Mouse (Mus musculus) lung, postnatal 36 days (tissue): ENCODE measurements around the gene Polr1b.

Experiments
- DNase-seq: peaks from one replicate; pipeline ENCODE4 v3.0.0; 2022; ENCODE audit warnings: mixed read lengths

Gene Polr1b

DNA sequence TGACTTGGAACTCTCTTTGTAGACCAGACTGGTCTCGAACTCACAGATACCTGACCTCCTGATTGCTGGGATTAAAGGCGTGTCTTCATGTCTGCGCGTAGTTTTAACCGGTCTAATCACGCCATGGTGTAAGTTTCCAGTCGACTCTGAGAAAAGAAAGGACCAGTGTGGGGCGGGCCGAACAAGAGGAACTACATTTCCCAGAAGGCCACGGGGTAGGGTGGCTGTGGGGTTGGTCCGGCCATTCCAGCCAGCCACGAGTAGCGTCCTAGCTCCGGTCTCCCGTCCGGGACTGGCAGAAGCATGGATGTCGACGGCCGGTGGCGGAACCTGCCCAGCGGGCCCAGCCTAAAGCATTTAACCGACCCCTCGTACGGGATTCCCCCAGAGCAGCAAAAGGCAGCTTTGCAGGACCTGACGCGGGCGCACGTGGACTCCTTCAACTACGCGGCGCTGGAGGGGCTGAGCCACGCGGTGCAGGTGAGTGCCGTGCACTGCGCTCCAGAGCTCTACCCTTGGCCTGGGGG is at the start of gene Polr1b:
Polr1b (plus strand) TSS at position 212 of the 527 bp plus-strand sequence.
- peak; percentile 97 for DNase-seq

DNA sequence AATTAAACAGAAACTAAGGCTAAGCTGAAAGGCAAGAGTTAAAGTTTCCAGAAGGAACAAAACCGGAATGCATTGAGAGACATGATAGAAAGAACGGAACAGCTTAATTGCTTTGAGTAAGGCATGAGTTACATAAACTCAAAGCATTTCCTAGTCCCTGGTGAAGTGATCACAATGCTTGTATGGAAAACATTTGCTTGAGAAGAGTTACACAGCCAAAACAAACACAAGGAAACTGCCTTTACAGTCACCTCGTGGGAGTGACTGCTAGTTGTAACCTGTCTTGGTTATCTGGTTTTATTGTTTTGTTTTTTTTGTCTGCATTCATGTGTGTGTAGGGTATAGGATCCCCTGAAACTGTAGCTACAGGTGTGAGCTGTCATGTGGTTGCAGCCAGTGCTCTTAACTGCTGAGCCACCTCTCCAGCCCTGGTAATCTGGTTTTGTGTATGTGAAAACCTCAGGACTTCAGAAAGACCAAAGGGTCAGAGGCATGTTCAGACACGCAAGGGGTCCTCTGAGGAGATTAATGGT is 48.3 kb upstream of the Polr1b start:
- no peak for DNase-seq

DNA sequence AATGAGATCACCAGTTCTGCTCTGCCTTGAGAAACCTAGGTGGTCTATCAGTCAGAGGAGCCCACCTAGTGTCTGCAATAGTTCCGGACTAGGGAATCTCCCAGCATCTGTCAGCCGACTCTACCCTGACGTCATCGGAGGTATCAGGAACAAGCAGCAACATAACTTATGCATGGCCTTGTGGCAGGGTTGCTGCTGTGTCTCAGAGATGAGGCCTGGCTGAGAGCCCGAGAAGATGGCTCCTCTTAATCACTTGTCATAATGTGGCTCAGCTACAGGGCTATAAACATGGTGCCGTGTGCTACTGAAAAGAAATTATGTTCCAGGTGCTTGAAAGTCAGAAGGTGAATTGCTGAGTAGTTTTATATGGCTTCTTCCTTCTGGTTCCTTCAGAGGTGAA is 45.1 kb upstream of the Polr1b start:
- DNase-seq = no peak

- DNase-seq = peak; percentile 53
These were observed 44.2 kb upstream of the Polr1b start for GRCm38 (mm10) chr2:129056597-129056996.

DNA sequence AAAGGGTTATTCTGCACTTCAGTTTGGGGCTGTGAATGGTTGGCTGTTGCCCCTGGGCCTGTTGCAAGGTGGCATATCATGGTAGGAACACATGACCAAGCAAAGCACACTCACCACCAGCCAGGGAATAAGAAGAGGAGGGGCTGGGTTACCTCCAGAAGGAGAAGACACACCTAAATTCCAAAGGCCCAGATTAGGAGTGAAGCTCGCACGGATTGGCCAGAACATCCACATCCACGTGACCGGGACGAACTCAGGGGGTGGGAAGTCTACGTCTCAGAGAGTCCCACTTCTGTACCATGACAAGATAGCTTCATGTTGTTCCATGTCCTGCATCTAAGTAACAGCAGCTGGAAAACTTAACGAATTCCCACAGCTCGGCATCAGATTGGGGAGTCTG is 43.5 kb upstream of the Polr1b start:
- DNase-seq = no peak

- no peak for DNase-seq
These were observed 42.9 kb upstream of the Polr1b start for GRCm38 (mm10) chr2:129057920-129058361.

DNA sequence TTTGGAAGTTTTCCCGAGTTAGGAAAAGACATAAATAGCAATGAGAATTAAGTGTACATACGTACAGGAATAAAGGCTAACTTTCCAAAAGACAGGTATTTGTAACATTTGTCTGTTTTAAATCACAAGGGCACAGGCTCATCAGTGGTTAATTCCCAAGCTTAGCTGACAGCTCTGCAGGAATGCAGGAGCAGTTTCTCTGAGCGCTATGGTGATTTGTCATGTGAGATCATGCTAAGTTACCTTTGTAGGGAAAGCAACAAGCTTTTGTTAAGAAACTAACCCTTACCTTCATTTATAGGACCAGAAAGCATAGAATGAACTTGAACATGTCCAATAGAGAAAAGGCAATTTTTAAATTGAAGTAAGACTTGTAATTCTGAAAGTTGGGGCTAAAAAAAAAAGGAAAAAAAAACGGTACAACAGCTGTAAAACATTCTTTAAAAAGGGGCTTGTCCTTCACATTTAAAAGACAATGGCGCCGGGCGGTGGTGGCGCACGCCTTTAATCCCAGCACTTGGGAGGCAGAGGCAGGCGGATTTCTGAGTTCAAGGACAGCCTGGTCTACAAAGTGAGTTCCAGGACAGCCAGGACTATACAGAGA is 39.2 kb upstream of the Polr1b start:
- DNase-seq = no peak

DNA sequence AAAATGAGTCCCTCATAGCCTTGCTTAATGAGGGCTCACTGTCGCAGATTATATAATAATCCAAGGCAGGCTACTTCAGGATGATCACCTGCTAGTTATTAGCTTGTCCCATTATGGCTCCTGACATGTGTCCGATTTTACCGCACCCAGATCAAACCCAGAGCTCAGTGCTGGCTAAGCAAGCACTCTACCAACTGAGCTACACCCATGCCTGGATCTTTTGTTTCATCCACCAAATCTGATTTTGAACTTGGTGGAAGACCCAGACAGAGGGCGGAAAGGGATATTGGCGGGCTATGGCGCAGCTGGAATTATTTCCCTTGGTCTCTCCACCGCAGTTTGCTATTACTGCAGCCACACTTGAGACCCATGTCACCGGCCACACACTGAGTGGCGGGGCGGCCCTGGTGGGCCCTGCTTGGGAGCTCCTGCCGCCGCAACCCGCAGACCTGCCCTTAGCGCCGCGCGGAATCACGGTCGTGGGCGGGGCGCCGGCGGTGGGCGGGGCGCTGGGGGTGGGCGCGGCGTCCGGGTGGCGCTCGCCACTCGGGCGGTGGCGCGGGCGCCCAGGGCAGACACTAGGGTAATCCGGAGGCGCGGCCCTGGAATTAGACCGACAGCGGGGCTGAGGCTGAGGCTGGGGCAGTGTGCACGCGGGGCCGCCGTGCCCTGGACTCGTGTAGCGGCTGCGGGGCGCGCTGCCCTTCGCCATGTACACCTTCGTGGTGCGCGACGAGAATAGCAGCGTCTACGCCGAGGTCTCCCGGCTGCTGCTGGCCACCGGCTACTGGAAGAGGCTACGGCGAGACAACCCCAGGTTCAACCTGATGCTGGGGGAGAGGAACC is 35.1 kb upstream of the Polr1b start, which contains the start of gene Ttl:
Ttl (plus strand) TSS at position 506 of the 846 bp plus-strand sequence.
- DNase-seq = peak; percentile 84

DNA sequence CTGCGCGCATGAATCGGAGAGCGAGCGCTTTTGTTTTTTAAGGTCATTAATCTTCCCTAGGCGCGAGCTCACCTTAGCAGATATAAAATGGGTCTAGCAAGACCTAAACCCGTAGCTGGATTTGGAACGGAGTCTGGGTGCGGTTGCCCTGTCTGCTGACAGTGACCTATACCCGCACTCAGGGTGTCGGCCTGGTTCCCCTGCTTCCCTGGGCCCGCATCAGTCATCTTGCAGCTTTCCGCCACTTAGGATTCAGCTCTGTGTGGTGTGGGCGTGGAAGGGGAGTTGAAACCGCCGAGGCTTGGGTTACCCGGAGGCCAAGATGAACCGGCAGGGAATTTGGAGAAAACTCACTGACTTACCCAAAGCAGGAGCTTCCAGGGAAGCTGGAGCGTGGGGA is 34.5 kb upstream of the Polr1b start:
- DNase-seq = peak; percentile 67

DNA sequence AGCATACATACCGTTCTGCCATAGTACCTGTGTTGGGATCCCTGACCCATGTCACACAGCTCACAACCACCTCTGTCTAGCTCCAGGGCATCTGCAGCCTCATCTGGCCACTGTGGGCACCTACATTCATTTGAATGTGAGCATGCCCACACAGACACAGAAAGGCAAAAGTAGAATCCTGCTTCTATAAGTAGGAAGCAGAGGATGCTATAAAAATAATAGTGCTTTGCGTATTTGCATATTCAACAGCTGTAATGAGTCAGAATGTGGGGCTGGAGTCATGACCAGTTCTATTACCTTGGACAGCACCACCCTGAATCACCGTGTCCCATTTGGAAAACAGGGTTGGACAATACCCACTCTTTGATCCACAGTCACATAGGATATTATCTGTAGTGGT is 30.5 kb upstream of the Polr1b start:
- DNase-seq = no peak

DNA sequence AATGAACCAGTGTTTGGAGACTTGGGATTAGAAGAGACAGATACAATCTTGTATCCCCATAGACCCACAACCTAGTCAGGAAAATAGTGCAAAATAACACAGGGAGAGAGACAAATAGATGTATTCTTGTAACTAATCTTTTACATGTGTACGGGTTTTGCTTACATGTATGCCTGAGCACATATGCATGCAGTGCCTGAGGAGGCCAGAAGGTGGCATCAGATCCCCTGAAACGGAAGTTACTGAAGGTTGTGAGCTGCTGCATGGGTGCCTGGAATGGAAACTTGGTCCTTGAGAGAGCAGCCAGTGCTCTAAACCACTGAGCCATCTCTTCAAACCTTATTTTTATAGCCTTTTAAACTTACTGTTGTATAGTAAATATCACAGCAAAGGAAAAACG is 22.5 kb upstream of the Polr1b start:
- peak; percentile 61 for DNase-seq

- no peak for DNase-seq
These were observed 21.6 kb upstream of the Polr1b start for GRCm38 (mm10) chr2:129079194-129079593.

- no peak for DNase-seq
These were observed 19.7 kb upstream of the Polr1b start for GRCm38 (mm10) chr2:129081097-129081496.

GRCm38 (mm10) chr2:129083514-129083913 is 17.3 kb upstream of the Polr1b start:
- no peak for DNase-seq

DNA sequence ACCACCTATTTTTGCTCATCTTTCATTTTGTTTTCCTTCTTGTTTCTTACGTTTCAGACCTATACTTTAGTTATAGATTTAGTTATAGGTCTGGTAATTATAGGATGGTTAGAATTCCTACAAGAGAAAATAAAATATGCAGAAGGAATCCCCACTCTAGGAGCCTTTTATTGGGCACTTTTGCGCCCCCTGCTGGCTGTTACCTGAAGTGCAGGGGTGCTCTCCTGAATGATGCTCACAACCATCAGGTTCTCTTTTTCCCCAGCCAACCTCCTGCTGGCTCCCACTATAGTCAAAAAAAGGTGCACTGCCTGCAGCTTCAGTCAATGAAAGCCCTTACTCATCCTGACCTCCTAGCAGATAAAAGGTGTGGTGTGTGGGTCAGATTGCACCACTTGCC is 15.8 kb upstream of the Polr1b start:
- DNase-seq = peak; percentile 41

DNA sequence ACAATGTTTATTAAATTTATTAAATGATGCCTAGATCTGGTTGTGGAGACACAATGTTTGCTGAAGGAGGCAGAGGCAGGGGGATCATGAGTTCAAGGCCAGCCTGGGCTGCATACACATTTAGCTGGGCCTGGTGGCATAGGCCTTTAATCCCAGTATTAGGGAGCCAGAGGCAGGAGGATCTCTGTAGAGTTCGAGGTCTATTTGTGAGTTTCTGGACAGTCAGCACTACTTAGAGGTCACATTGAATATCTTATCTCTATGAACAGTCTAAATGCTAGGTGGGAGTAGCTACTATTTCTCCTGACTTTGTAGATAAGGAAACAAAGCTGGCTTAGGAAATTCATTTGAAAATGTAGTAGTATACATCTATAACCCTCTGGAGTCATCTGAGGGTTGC is 13.3 kb upstream of the Polr1b start:
- DNase-seq = no peak

- no peak for DNase-seq
These were observed 10.4 kb upstream of the Polr1b start for GRCm38 (mm10) chr2:129090370-129090769.

- DNase-seq = no peak
These were observed 8.0 kb upstream of the Polr1b start for GRCm38 (mm10) chr2:129092810-129093209.

- DNase-seq = peak; percentile 32
These were observed 6.7 kb upstream of the Polr1b start for GRCm38 (mm10) chr2:129093926-129094724.

DNA sequence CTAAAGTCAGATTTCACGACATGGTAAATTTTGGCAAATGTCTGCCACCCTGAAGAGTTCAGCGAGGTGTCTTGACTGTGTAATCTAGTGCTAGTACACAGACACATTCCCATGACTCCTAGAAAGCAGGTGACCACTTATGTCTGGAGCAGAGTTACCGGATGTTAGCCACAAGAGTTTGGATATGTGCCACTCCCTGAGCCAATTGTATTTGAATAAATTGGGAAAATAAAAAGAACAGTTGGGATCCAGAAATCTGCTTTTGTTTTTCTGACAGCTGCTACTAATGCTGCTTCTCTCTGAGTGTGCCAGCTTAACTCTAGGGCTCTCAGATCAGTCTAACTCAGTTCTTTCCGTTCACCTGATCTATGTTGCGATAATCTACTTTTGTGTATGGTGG is 12.1 kb downstream of the Polr1b start:
- no peak for DNase-seq

DNA sequence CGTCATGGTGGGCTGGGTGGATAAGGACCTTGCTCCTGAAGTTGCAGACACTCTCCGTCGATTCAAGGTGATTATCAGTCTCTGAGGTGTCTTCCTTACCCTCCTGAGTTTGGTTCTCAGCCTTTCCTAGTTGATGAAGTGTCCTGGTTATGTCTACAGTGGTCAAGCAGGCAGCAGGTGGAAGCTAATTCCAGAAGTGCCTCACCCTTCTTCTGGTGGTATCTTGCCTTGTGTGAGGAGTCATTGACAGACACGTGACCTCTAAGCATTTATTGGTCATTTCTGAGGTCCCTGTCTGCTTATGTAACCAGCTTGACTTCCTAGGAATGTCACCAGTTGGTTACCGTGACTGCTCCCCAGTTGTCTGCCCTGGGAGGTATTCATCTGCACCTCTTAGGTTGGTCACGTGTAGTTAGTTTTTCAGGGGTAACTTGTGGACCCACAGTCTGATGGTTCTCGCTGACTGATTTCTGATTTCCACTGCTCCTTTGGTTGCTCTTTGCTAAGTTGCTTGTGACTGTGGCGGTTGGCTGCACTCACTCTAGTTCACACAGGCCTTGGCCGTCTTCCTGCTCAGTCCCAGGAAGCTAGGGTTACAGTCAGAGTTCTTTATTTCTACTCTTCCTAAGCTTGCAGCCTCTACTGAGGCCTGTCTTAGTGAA is 15.0 kb downstream of the Polr1b start:
- DNase-seq = no peak

DNA sequence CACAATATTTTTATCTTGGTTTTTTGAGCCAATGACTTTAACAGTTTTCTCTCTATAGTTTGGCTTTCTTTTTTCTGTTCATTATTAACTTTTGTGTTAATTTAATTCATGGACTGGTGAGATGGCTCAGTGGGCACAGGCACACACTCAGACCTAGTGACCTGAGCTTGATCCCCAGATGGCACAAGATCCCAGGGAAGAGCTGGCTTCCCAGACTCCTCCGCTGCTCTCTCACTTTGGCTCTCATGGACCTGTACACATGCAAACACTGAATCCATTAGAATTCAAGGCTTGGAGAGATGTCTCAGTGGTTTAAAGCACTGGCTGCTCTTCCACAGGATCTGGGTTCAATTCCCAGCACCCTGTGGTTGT is 15.6 kb downstream of the Polr1b start:
- no peak for DNase-seq
